Mouse (Mus musculus) embryonic facial prominence, embryonic 14.5 days (tissue): ENCODE measurements around the gene Nmd3. TPM values are rescaled to one million over a fixed set of nuclear protein-coding genes. Genes with fewer than 3 reads are reported as not detected.

Experiments
- ATAC-seq: fragments of 200-750 bp; cut with Nextera tagmentation; 2 replicates; pipeline ENCODE4 v1.8.0; 2017; ENCODE audit warnings: low read depth, moderate number of reproducible peaks, moderate TSS enrichment
- DNase-seq: peaks from one replicate; pipeline ENCODE4 v3.0.0-alpha.2; 2015; ENCODE audit warnings: low spot score
- H3K27ac ChIP-seq: fragments of 300-500 bp; sonication (generic); replicated peaks from 2 replicates; pipeline ENCODE4 v1.5.1; 2014; ENCODE audit warnings: low read depth, mild to moderate bottlenecking, low read length, moderate library complexity
- H3K27me3 ChIP-seq: fragments of 300-500 bp; sonication (generic); replicated peaks from 2 replicates; pipeline ENCODE4 v1.6.1; 2014; ENCODE audit warnings: low read length; ENCODE audit not compliant: control insufficient read depth, insufficient read depth
- H3K36me3 ChIP-seq: fragments of 300-500 bp; sonication (generic); 2 replicates; pipeline ENCODE4 v1.6.1; 2014; ENCODE audit warnings: low read length, mixed read lengths; ENCODE audit not compliant: control insufficient read depth, insufficient read depth
- H3K4me1 ChIP-seq: fragments of 300-500 bp; sonication (generic); 2 replicates; pipeline ENCODE4 v1.6.1; 2014; ENCODE audit warnings: antibody characterized with exemption, low read length; ENCODE audit not compliant: control insufficient read depth, insufficient read depth
- H3K4me2 ChIP-seq: fragments of 300-500 bp; sonication (generic); 2 replicates; pipeline ENCODE4 v1.6.1; 2014; ENCODE audit warnings: low read depth, mild to moderate bottlenecking, low read length, moderate library complexity, mixed read lengths
- H3K4me3 ChIP-seq: fragments of 300-500 bp; sonication (generic); 2 replicates; pipeline ENCODE4 v1.5.1; 2014; ENCODE audit warnings: low read depth, mild to moderate bottlenecking, low read length
- H3K9ac ChIP-seq: fragments of 300-500 bp; sonication (generic); 2 replicates; pipeline ENCODE4 v1.6.1; 2014; ENCODE audit warnings: low read depth, mild to moderate bottlenecking, low read length, moderate library complexity, mixed read lengths
- H3K9me3 ChIP-seq: fragments of 300-500 bp; sonication (generic); 2 replicates; pipeline ENCODE4 v1.6.1; 2016; ENCODE audit warnings: low read length; ENCODE audit not compliant: control insufficient read depth
- WGBS: fragments of 180-500 bp; shearing (Covaris S2); extraction: QIAGEN DNeasy Blood & Tissue Kit; methylation state at CpG from one replicate; pipeline ENCODE4 v1.1.7; 2014; 5-methylcytosine and 5-hydroxymethylcytosine counted together
- polyA plus RNA-seq: library from polyadenylated mRNA; unstranded; fragments of >200 nt; fragmentation: Nextera tagmentation; extraction: Ambion mirVana; gene quantifications from 2 replicates; pipeline ENCODE4 v1.2.1, GENCODE M21; 2014

The Nmd3 gene
- polyA plus RNA-seq, 1 experiment from 2014 or later, result 123 TPM

GRCm38 (mm10) chr3:69773356-69773755 is 51.6 kb downstream of the Nmd3 start:
- Histone ChIP-seq H3K9ac (no peak overlapping the region), H3K27ac (no peak overlapping the region), H3K27me3 (no peaks in the 10 kb centered on the region), H3K4me2 (no peak overlapping the region), H3K4me1 (no peaks in the 10 kb centered on the region), H3K4me3 (no peak overlapping the region), H3K36me3 (no peaks in the 10 kb centered on the region), H3K9me3 (no peaks in the 10 kb centered on the region)
- 87% methylated on average over 4 of the region's 4 CpGs for WGBS
- no peak for DNase-seq
- ATAC-seq, result no peak

DNA sequence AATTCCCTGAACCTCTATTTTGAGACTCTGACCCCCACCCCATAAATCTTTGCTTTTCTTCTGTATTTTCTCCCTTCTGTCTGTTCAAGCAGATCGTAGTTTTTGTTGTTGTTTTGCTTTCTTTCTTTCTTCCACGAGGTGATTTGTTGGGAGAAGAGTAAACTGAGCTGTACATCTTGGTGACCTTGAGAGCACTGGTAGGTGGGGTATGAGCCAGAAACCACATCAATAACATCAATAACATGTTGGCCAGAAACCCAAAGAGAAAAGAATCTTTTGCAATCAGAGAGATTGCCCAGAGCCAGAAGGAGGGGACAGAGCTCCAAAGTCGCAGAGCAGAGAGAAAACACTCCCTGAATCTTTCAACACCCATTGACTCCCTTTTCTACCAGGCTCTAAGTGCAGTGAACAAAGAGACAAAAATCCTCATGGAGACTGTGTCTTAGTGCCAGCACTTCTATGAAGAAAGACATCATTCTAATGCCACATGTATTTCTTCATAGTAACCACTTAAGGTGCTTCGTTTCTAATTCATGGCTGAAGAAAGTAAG is 57.5 kb downstream of the Nmd3 start:
- no peak for ATAC-seq

GRCm38 (mm10) chr3:69792823-69793417 is 71.1 kb downstream of the Nmd3 start:
- DNase-seq, result no peak
- H3K27ac ChIP-seq, result no peak overlapping the region
- H3K36me3 ChIP-seq, result no peaks in the 10 kb centered on the region
- H3K4me2 ChIP-seq, result no peak overlapping the region
- 63% methylated on average over 3 of the region's 3 CpGs for WGBS
- H3K9me3 ChIP-seq, result no peaks in the 10 kb centered on the region
- H3K4me1 ChIP-seq, result no peaks in the 10 kb centered on the region
- no peaks in the 10 kb centered on the region for H3K27me3 ChIP-seq
- no peak for ATAC-seq
- H3K4me3 ChIP-seq, result no peak overlapping the region
- no peak overlapping the region for H3K9ac ChIP-seq

More for the DNA sequence above, 57.5 kb downstream of the Nmd3 start:
- WGBS, result 56% methylated on average over 4 of the region's 4 CpGs
- H3K27ac ChIP-seq, result no peak overlapping the region
- H3K9me3 ChIP-seq, result no peaks in the 10 kb centered on the region
- DNase-seq, result no peak
- no peak overlapping the region for H3K4me2 ChIP-seq
- H3K4me1 ChIP-seq, result no peaks in the 10 kb centered on the region
- H3K9ac ChIP-seq, result no peak overlapping the region
- H3K4me3 ChIP-seq, result no peak overlapping the region
- H3K36me3 ChIP-seq, result no peaks in the 10 kb centered on the region
- H3K27me3 ChIP-seq, result no peaks in the 10 kb centered on the region

DNA sequence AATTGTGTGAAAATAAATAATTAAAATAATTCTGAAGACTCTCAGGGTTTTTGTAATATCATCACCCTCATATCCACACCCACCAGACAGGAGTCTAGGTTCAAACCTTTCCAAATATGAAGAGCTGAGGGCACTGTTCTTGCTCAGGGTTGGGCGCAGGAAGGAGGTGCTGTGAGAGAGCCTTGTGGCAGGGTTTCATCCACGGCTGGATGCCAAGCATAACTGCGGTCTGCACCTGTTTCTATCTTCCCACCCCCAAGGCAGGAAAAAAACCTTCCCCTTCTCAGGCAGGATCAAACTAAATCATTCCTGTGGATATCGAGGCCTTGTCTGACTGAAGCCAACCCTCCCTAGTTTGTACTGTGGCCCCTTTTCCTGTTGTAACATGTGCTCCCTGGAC is 75.7 kb downstream of the Nmd3 start:
- no peak for ATAC-seq
- WGBS, result 69% methylated on average over 4 of the region's 4 CpGs
- H3K36me3 ChIP-seq, result no peaks in the 10 kb centered on the region
- no peak overlapping the region for H3K9ac ChIP-seq
- H3K4me3 ChIP-seq, result no peak overlapping the region
- no peaks in the 10 kb centered on the region for H3K27me3 ChIP-seq
- H3K4me1 ChIP-seq, result no peaks in the 10 kb centered on the region
- H3K4me2 ChIP-seq, result no peak overlapping the region
- no peak for DNase-seq
- no peaks in the 10 kb centered on the region for H3K9me3 ChIP-seq
- no peak overlapping the region for H3K27ac ChIP-seq

GRCm38 (mm10) chr3:69797969-69798368 is 76.2 kb downstream of the Nmd3 start:
- Histone ChIP-seq H3K4me3 (no peak overlapping the region), H3K4me1 (no peaks in the 10 kb centered on the region), H3K27me3 (no peaks in the 10 kb centered on the region), H3K9ac (no peak overlapping the region), H3K27ac (no peak overlapping the region), H3K4me2 (no peak overlapping the region), H3K9me3 (no peaks in the 10 kb centered on the region), H3K36me3 (no peaks in the 10 kb centered on the region)
- 86% methylated on average over 2 of the region's 2 CpGs for WGBS
- DNase-seq (no peak), ATAC-seq (no peak)

- H3K4me3 ChIP-seq, result no peak overlapping the region
- DNase-seq (no peak), ATAC-seq (no peak)
- no peaks in the 10 kb centered on the region for H3K27me3 ChIP-seq
- no peaks in the 10 kb centered on the region for H3K4me1 ChIP-seq
- H3K27ac ChIP-seq, result no peak overlapping the region
- H3K36me3 ChIP-seq, result no peaks in the 10 kb centered on the region
- H3K4me2 ChIP-seq, result no peak overlapping the region
- 84% methylated on average over 1 of the region's 1 CpGs for WGBS
- no peak overlapping the region for H3K9ac ChIP-seq
- H3K9me3 ChIP-seq, result no peaks in the 10 kb centered on the region
Observed at GRCm38 (mm10) chr3:69799096-69799495, 77.3 kb downstream of the Nmd3 start.

DNA sequence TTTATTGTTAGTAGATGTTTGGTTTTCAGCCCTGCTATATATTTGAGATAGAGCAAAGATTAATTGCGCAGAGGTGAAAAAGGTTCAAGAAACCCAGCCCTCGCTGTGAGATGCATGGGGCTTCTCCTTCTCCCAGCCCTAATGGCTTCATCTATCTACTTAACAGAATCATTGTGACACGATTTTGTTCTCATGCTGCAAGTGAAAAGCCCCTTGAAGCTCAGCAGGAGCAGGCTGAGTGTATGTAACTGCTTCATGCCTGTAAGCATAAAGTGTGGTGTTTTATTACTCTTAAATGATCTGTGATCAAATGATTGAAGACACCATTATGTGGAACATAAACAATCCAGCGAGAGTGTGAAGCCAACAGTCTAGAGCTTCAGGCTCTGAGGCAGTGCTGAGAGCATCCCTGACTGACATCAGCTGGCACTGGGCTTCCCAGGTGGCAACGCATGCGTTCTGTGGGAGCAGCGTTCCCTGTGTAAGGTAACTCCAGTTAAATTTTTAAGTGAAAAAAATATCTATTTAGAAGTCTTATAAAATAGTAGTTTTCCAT is 79.1 kb downstream of the Nmd3 start:
- no peak overlapping the region for H3K4me2 ChIP-seq
- no peak overlapping the region for H3K27ac ChIP-seq
- no peaks in the 10 kb centered on the region for H3K4me1 ChIP-seq
- no peak overlapping the region for H3K4me3 ChIP-seq
- no peak for ATAC-seq
- no peaks in the 10 kb centered on the region for H3K36me3 ChIP-seq
- H3K9ac ChIP-seq, result no peak overlapping the region
- no peak for DNase-seq
- no peaks in the 10 kb centered on the region for H3K27me3 ChIP-seq
- WGBS, result 64% methylated on average over 7 of the region's 7 CpGs
- H3K9me3 ChIP-seq, result no peaks in the 10 kb centered on the region

DNA sequence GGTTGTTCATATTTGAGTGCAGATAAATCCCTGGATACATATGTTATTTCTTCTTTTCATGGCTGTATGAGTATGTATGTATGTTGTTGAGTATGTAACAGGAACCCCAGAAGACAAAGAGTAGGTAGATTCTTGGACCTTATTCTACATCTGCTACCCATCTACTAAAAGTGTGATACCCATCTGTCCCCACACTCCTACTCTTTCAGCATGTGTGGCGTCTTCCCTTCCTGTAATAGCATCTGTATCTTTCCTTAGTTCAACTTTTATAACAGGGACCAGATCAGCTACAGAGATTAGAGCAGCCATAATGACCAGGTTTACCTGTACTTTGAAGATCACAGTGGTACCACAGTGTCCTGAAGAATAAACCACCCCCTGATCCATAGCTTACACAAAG is 81.4 kb downstream of the Nmd3 start:
- Histone ChIP-seq H3K4me3 (no peak overlapping the region), H3K9me3 (no peaks in the 10 kb centered on the region), H3K36me3 (no peaks in the 10 kb centered on the region), H3K4me1 (no peaks in the 10 kb centered on the region), H3K9ac (no peak overlapping the region), H3K27me3 (no peaks in the 10 kb centered on the region), H3K27ac (no peak overlapping the region), H3K4me2 (no peak overlapping the region)
- 79% methylated on average over 1 of the region's 1 CpGs for WGBS
- ATAC-seq, result no peak
- DNase-seq, result no peak
